Mouse (Mus musculus) bone marrow macrophage, adult 2 months (primary cell): Measurements from ENCODE around the gene Cbfa2t2.

Experiments
- CTCF ChIP-seq: IDR thresholded peaks from 2 replicates; pipeline ENCODE4 v1.5.1; 2012; ENCODE audit warnings: low read depth, mild to moderate bottlenecking, low read length, moderate library complexity
- POLR2A ChIP-seq: IDR thresholded peaks from 2 replicates; pipeline ENCODE4 v1.6.1; 2012; ENCODE audit warnings: mild to moderate bottlenecking, low read depth, low read length, borderline replicate concordance

DNA sequence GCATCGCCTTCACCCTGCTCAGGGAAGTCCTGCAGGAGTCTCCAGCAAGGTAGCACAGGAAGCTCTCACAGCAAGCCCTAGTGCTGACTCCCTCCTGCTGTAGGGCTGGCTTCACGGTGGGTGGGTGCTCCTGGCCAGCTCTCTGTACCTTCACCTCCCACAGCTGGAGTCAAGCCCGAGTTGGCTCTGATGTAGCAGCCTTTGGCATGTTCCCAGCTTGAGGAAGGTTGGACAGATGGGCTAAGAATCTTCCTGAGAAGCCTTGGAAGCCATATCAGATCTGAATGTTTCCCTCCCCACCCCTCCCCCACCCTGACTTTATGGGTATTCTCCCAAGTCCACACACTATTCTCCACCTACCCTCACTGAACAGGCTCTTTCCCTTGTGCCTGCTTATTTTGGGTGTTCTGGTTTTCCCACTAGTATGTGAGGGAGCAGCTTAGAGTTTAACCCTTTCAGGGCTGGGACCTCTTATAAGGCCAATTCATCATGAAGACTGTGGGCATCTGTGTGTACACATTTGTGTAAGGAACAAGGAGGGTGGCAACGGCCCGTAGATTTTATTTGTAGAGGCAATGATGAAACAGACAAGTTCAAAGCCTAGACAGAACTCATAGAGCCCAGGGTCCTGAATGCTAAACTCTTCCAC is 121.0 kb downstream of the Cbfa2t2 start:
- TF ChIP-seq CTCF (no peak), POLR2A (no peak)
